Mouse (Mus musculus): ENCODE data around the gene Slc34a3. TPM values are rescaled to one million over a fixed set of nuclear protein-coding genes. Genes with fewer than 3 reads are reported as not detected.

The Slc34a3 gene
- polyA plus RNA-seq, 1 experiment, result 0.52 TPM

DNA sequence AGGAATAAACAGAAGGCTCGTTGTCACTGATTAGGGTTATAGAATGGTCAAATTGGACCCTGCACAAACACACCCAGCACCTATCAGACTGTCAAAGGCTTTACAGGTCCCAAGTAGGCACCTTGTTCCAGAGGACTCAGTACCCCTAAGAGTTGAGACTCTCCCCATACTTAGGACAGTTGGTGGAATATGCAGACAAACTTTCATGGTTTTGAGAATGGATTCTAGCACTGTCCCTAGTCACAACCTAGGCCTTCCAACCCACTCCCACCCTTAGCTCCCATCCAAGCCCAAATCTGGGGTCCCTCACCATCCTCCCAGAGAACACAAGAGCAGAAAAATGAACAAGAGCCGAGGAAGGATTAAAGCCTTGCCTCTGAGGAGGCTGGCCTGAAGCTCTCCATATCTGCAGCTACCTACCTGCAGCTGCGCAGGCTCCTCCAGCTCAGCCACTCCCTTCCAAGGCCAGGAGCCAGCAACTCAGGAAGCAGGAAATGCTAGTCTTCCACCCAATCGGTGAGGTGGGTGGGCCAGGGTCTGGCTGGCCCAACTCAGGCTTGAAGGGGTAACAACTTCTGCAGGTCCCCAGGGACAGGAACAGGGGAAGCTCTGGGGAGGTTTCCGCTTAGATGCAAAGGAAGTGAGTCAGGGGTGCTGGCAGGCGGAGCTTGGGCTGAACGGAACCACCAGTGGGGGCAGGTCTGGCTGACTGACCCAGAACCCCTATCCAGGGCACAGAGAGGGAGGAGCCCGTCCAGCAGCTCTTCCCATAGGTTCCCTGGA lies 37.8 kb downstream of the Slc34a3 start, which contains the start of gene Tor4a:
Gene Tor4a, minus strand, starts transcription at position 715 of the 783 bp plus-strand sequence.
- DNase-seq (ENCODE audit: low read depth, low spot score), result no peak
- 6% methylated on average over 8 of the region's 8 CpGs for WGBS

DNA sequence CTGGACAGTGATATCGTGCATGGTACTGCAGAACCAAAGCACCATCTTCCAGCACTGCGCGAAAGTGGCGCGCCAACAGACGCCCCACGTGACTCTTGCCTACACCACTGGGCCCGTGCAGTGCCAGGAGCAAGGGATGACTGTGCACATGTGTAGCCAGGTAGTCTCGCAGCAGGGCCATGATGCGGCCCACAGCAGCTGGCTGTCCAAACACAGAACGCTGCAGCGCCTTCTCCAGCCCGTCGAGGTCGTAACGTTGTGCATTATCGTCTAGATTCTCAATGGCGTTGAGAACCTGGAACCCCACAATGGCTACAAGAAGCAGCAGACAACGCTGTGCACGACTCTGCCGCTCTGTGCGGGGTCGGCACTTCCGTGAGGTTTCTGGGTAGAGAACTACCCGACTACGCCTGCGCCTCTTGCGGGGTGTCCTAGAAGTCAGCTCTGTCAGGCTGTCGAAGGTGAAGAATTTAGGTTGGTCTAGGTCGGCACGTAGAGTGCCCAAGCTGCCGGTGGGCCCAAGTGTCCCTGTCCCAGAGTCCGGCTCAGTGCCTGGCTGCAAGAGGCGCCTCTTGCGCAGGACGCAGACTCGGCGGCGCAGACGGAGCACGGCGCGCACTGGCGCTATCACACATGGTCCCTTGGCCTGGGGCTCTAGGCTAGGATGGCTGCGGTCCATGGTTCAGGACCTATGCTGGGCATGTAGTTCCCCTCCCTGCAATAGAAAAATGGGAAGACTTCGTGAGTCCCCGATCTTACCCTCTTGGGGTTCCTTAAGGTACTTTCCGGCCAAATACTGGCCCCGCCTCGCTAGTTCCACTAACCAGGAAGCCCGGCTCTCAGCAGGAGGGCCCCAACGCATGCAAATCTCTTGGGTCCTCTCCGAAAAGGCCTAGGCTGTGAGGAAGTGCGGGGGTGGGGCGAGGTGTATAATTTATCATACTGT lies 38.7 kb downstream of the Slc34a3 start:
- 11% methylated on average over 55 of the region's 55 CpGs for WGBS
- DNase-seq (ENCODE audit: low read depth, low spot score), result no peak

DNA sequence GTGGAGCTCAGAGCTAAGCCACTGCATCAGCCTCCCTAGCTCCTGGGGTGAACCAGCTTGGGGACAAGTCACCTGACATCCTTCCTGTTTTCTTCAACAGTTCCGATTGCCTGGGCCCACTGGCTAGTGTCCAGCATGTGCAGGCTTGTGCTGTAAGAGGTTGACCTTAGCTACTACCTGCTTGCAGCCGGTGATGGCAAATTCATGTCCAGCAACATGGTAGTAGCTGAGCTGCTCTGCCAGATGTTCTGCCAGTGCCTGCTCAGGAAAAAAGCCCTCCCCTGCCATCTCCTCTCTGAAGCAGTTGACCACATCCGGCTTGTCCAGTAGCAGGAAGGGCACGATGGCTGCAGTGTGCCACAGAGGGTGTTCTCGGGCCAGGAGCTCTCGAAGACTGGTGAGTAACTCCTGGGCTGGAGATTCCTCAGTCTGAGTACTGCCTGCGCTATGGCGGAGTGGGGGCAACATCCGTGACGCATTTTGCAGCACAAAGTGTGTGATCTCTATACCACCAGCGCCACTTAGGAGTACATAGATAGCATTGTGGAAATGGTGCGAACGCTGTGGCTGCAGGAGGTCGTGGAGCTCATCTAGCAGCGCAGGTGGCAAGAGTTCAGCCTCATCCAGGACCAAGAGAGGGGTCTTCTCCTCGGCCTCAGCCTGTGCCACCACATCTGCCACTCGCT lies 39.5 kb downstream of the Slc34a3 start:
- no peak for DNase-seq (ENCODE audit: low read depth, low spot score)
- WGBS, result 54% methylated on average over 17 of the region's 17 CpGs

DNA sequence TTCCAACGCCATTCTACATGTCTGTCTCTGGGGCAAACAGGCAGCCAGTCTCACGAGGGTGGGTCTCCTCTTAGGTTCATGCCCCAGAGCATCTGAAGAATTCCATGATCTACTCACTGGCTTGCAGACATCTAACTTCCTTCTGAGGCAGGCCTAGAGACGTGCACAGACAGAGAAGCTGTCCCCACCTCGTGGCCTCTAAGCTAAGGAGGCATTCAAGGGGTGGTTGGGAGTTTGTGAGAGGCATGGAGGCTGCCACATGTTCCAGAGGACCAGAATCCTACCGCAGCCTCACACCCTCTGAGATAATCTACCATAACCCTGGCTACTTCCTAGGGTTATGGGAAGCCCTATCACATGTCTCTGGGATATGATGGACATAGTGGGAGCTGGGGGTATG lies 40.2 kb downstream of the Slc34a3 start:
- 37% methylated on average over 5 of the region's 5 CpGs for WGBS

DNA sequence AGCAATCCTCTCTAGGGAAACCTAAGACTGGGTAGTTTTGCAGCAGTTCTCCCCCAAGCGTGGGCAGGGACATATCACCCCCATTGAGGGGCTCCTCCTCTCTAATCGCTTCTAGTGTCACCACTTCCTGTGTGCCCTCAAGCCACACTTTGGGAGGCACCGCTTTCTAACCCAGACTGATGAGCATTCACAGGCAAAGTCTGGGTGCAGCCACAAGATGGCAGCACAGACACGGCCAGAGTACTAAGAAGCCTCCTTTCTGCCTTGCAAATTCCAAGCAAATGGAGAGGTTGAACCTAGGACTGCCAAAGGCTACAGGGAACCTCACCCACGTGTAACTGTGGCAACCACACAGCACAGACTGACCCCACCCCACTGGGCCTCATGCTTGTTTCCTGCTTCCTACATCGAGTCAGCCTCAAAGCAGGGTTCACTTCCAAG lies 40.8 kb downstream of the Slc34a3 start:
- WGBS, result 2% methylated on average over 6 of the region's 6 CpGs
- DNase-seq (ENCODE audit: low read depth, low spot score), result no peak

More for the DNA sequence above, 40.2 kb downstream of the Slc34a3 start:
- no peak for DNase-seq (ENCODE audit: low read depth, low spot score)

DNA sequence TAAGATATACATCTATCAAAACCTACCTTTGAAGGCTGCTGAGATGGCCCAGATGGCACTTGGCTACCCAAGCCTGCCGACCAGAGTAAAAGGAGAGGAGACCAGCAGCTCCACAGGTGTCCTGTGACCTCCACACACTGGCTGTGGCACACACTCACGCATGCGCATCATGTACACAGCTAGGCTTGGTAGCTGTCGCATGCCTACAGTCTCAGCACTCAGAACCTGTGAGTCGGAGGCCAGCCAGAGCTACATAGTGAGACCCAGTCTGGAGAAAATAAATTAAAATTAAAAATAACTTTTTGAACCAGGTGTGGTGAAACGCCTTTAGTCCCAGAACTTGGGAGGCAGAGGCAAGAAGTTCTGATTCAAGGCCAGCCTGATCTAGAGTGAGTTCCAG lies 46.3 kb downstream of the Slc34a3 start:
- 85% methylated on average over 6 of the region's 6 CpGs for WGBS
- no peak for DNase-seq (ENCODE audit: low read depth, low spot score)

DNA sequence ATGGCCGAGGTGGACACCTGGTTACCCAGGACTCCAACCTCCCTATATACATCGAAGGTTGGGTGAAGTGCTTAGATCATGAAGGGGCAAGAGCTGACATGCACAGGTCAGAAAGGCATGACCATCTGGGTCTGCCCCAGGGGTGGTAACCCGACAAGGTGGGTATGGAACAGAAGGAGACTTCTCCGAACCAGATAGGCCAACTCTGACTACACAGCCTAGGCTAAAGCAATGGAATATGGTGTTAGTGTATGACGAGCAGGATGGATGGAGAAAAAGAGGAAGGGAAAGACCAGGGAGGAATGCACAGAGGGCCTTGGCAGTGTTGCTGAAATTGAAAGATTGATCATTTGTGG lies 47.6 kb downstream of the Slc34a3 start:
- no peak for DNase-seq (ENCODE audit: low read depth, low spot score)
- WGBS, result 48% methylated on average over 5 of the region's 5 CpGs

DNA sequence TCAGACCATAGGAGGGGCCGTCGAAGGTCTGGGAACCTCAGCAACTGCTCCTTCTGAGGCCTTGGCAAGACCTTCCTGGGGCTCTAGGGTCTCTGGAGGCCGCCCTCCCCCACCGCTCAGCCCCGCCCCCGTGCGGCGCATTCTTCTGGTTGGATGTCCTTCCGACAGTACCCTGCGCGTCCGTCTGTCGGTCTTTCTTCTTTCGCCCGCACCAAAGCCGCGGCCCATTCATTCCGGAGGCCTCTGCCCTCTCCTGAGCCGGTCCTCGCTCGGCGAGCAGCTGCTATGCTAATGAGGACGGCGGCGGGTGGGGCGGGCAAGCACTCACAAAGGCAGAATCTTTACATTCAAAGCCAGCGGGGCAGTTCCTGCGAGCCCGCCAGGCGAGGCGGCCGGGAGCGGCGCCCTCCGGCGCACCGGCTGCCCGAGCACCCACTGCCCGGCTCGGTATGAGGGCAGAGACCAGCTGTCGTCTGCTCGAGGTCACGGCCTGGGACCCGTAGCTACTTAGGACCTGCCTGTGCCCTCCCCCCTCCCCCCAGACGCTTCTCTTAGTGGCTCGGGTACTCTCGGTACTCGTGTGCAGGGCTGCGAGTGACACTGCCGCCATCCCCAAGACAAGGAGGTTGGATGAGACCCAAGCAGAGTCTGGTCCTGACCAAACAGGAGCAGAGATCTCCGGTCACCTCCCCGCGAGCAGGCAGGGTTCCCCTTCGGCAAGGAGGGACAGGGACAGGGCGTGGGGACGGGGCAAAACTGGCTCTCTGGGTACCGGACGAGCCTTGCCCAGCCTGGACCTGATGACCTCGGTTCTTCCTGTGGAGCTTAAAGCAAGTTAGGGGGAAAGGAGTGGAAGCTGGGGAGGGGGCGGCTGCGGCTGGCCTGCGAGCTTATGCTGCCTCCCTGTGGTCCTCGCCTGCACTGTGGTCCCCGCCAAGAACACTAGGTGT lies 48.3 kb downstream of the Slc34a3 start:
- no peak for DNase-seq (ENCODE audit: low read depth, low spot score)
- 3% methylated on average over 64 of the region's 64 CpGs for WGBS

DNA sequence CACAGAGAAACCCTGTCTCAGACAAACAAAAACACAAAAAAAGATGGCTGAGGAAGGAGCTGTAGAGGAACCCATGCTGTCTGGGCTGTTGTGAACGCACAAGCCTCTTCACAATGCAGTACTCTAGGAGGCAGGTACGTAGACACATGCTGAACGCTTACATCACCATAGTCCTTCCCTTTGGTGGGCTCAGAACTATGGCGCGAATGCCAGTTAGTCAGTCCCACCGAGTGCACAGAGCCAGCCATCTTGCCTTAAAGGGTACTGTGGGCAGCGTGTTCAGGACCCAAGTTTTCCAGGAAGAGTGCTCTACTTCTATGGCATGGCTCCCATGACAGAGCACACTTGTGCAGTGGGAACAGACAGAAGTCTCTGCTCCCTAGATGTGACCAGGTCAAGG lies 49.7 kb downstream of the Slc34a3 start:
- 91% methylated on average over 7 of the region's 7 CpGs for WGBS
- DNase-seq (ENCODE audit: low read depth, low spot score), result no peak

DNA sequence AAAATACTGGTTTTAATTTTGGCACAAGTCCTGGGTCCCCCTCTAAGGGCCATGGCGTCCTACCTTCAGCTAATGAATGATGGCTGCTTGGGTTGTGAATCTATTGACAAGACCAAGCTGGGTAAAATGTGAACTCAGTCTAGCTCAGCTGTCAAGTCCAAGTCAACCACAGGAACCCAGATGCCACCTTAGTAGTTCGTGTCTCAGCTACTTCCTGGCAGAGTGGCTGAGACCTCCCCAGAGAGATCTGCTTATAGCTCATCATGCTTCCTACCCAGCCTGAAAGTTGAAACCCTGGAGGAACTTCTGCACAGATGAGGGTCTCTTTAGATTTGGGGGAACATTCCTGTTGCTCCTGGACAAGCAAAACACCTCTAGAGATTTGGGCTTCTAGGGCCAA lies 50.8 kb downstream of the Slc34a3 start:
- DNase-seq (ENCODE audit: low read depth, low spot score), result no peak
- WGBS, result 60% methylated on average over 2 of the region's 2 CpGs

DNA sequence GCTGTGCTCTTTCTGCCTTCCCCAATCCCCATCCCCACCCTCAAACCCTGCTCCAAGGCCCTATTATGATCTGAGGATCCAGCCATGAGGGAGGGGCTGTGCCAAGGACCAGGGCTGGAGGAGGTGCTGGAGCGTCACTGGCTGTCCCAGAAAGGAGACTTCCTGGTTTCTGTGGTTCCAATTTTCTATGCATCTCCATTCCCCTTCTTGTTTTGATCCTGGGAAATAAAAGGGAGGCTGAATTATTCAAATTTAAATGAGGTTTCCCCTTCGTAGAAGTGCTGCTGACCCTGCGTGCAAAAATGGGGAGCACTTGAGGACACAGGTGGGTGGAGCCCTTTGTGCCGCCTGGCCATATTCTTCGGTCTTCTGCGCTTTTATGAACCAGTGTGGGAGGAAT lies 51.5 kb downstream of the Slc34a3 start:
- no peak for DNase-seq (ENCODE audit: low read depth, low spot score)
- WGBS, result 17% methylated on average over 6 of the region's 6 CpGs

DNA sequence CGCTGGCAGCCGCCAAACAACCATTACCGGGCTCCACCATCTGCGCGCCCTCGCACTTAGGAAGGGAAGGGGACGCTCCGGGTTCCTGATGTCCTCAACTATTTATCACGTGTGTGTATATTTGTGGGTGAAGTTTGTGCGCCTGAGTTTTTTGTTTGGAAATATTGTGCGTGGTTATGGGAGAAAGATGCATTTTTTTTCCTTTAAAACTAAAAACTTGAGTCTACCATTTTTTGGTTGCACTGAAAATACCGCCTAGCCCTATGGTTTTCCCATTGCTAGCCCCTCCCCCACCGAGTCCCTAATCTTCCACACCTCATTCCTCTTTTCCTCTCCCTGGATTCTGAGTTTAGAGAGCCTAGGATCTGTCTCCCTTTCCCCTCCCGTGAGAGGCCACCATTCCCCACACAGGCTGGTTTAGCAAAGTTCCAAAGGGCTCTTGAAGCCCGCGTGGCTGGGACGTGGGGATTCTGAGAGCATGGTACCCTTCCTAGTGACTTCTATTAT lies 52.2 kb downstream of the Slc34a3 start:
- DNase-seq (ENCODE audit: low read depth, low spot score), result no peak
- WGBS, result 3% methylated on average over 17 of the region's 17 CpGs

DNA sequence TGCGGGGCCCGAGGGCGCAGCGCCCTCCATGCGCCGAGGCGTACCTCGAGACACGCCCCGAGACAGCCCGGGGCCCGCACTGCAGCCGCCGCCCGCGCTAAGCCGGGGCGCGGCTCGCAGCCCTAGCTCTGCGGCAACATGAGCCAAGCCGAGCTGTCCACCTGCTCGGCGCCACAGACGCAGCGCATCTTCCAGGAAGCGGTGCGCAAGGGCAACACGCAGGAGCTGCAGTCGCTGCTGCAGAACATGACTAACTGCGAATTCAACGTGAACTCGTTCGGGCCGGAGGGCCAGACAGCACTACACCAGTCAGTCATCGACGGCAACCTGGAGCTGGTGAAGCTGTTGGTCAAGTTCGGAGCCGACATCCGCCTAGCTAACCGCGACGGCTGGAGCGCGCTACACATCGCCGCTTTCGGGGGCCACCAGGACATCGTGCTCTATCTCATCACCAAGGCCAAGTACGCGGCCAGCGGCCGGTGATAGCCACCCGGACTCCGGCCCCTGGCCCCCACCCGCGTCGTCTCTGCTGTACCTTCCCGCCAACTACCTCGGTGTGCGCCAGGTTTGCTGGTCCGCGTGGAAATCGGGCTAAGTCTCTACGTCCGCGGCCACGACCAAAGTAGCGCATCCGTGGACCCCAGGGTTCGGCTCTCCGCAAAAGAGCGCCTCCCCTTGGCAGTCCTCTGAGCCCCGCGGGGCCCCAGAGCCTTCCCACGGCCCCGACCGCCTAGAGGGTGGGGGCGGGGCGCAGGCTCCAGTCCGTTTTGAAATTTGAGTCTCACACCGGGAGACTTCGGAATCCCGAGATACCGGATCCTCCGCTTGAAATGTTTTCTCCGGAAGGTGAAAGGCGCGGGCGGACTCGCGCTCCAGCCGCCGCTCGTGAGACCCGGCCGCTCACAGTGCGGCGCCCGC lies 52.9 kb downstream of the Slc34a3 start:
- under 1% methylated on average over 98 of the region's 100 CpGs for WGBS

DNA sequence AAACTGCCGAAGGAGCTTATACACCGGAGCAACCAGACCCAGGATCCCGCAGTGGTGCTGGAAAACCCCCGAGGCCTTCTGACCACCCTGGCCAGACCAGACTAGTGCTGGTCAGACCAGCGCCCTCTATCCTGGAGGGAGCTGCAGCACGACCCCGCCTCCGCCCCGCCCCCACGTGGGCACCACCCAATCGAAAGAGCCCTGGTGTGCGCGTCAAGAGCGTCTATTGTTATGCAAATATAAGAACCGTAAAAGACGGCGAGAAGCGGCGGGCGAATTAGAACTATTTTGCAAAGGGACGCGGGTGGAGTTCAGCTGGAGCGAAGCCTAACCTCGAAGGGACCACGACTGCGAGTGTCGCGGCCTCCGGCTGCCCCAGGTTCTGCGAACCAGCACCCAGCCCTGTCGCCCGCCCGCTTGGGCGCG lies 53.7 kb downstream of the Slc34a3 start, which contains the start of gene Nrarp:
Gene Nrarp, plus strand, starts transcription at position 281 of the 426 bp plus-strand sequence.
- under 1% methylated on average over 35 of the region's 35 CpGs for WGBS
- no peak for DNase-seq (ENCODE audit: low read depth, low spot score)

More for the DNA sequence above, 52.9 kb downstream of the Slc34a3 start:
- DNase-seq (ENCODE audit: low read depth, low spot score), result no peak

DNA sequence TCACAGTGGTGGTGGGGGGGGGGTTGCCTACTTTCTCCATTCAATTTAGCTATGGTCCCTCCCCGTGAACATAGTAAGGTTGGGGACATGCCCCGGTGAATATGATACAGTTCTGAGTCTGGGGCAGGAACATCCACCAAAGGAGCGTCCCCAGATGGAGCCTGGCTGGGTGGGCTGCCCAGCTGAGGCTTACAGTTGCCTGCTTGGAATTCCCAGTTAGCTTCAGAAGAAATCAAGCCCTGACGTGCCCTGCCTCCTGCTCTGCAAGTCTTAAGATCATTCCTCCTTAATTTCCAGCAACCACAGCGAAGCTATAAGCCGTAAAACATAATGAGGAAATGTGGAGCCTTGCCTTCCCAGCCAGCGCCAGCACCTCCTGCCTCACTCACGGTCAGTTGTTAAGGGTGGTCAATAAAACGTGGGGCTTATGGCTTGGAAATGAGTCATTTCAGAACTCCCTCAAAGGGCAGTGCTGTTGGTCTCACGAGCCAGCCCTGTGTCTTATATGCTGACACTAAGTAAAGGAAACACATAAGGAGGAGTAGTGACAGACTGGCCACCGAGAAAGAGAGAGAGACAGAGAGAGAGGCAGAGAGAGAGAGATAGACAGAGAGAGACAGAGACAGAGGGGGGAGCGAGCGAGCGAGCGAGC lies 54.5 kb downstream of the Slc34a3 start:
- WGBS, result 19% methylated on average over 15 of the region's 15 CpGs
- DNase-seq (ENCODE audit: low read depth, low spot score), result no peak

All from large intestine, adult 2 months (tissue).